Mouse (Mus musculus): Measurements from ENCODE around the gene Acyp2. TPM values are rescaled to one million over a fixed set of nuclear protein-coding genes. Genes with fewer than 3 reads are reported as not detected.

Gene Acyp2
- total RNA-seq (2023), result 0.95 TPM

GRCm38 (mm10) chr11:30649001-30649637 lies at the start of gene Acyp2:
TSS of gene Acyp2 (minus strand) at chr11:30649587.

GRCm38 (mm10) chr11:30471751-30472593 lies 177.4 kb downstream of the Acyp2 start, which contains the start of gene 4930505A04Rik:
TSS of gene 4930505A04Rik (minus strand) at chr11:30471827.

Other genes with a start within 250 kb of the Acyp2 start
- not detected for gene 4930505A04Rik, start 177.8 kb downstream of the Acyp2 start, total RNA-seq (2023)
- 60.3 TPM for gene Psme4, start 122.1 kb upstream of the Acyp2 start, total RNA-seq (2023)
- not detected for gene Gpr75, start 235.8 kb upstream of the Acyp2 start, total RNA-seq (2023)
- 18.9 TPM for gene Asb3, start 235.8 kb upstream of the Acyp2 start, total RNA-seq (2023)

Data from CD4-positive naive resting alpha-beta T cell, adult 57 days (primary cell).